Mouse (Mus musculus) CD4-positive helper T cell, adult 2 months (primary cell): Measurements from ENCODE around the gene Rab40c.
A peak's percentile ranks its signal among the peaks of the same experiment; 100 is the strongest.
"Not testable (repeated sequence)": the region's sequence is repeated elsewhere in the genome, so short reads cannot be mapped to it uniquely, and the experiment has no call there.

Experiments
- DNase-seq: peaks from one replicate; pipeline ENCODE4 v3.0.0-alpha.2; 2012; ENCODE audit warnings: low read depth, missing footprints, low spot score

Rab40c gene

DNA sequence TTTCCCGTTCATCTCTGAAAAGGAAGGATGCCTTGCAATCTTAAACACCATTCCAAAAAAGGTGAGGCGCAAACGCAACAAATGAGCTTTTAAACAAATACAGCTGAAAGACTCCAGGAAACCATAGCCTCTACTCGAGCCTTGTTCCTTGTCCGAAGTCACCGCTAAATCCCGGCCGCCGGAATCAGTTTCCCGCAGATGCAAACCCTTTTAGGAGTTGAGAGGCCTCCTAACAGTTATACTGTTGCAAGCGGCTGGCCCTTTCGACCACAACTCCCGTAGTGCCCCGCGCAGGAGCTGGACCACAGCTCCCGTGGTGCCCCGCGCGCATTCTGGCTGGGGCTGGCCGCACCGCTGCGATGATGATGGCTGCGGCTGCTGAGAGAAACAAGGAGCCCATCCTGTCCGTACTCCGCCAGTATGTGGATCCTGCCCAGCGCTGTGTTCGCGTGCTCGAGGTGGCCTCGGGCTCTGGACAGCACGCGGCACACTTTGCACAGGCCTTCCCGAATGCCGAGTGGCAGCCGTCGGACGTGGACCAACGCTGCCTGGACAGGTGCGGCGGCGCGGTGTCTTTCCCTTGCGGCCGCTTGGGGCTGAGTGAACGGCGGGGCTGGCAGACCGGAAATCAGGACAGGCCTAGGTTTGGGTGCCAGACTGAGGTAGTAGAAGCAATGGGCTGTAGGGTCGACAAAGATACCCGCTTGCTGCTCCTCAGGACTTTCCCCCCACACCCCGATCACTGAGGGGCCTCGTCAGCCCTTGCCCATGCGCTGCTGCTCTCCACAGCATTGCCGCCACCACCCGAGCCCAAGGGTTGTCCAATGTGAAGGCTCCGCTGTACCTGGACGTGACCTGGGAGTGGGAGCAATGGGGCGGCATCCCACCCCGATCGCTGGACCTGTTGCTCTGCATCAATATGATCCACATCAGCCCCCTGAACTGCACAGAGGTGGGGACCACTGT, 44.1 kb downstream of the Rab40c start:
- DNase-seq: peak; percentile 86

DNA sequence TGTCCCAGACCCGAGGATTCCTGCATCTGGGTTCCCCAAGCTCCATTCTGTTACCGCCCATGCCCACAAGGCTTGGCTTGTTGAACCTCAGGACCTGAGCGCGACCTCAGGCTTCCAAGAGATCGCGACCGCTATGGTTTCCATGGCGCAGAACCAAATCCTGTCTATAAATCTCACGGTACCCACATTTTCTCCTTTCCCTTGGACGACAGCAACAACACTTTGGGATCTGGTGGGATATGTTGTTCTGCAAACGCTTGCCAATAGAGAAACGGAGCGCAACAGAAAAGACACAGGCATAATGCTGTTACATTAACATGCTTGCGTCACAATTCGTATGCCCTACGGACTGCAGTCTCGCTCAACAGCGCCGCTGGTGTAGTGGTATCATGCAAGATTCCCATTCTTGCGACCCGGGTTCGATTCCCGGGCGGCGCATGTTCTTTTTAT, 44.8 kb downstream of the Rab40c start, which contains the start of gene Mettl26:
TSS of gene Mettl26 (plus strand) at position 354 of the 450 bp plus-strand sequence.
- peak; percentile 91 for DNase-seq

DNA sequence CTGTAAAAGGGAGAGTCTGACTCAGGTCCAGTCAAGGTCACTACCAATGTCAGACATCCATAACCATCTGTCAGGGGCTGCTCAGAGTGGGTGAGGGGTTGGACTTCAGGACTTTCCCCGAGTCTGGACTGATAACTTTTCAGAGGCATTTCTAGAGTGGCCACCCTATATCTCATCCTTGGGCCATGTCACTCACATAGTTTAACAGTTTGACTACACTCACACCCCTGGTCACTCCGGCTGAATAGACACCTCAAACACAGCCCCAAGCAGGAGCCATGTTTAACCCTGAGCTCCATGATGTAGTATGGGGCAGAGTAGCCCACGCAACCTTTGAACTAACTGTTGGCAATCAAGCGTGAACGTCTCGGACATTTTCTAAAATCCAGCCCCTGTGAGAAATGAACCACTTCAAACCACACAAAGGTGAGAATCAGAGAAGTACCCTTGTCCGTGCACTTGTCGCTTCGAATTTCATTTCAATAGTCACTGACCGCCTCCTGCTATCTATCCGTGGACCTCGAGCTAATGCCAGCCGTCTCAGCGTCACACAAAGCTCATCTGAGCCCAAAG, 45.3 kb downstream of the Rab40c start:
- DNase-seq: no peak

DNA sequence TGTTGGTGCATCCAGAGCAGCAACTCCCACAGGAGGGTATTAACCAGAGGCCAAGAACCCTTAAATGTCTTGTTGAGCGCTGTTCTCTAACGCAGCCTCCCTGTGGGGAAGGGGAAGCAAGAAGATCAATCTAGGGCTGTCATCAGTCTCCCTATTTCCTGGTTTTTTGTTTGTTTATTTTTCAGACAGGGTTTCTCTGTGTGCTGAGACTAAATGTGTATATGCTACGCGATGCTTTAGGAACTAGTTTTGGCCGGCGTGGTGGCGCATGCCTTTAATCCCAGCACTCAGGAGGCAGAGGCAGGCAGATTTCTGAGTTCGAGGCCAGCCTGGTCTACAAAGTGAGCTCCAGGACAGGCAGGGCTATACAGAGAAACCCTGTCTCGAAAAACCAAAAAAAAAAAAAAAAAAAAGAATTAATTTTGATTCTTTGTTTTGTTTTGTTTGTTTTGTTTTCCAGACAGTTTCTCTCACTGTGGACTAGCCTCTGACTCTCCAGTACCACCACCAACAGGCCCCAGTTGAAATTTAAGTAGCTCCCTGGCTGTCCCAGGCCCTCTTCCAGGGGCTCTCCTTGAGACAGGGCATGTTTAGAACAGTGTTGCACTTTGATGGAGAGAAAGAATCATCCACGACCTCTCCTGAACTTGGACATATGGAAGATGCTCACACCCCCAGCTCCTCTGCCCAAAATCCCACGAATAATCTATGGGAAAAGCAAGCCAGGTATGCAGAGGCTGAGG, 46.0 kb downstream of the Rab40c start:
- DNase-seq: no peak

DNA sequence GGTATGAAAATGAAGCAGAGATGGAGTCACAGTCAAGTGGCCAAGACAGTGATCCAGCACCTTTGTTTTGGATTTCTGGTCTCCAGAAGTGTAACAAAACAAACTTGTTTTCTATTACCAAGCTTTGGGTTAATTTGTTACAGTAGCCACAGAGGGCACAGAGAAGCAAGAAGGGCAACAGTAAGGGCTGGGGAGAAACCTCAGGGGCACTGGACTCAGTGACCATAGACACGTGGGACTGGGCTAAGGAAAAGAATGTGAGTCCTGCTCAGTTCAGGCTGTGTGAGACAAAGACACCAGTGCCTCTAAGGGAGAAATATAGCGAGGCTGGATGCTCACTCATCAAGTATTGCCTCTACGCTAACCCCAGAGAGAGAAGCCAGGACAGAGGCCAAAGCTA, 46.9 kb downstream of the Rab40c start:
- DNase-seq: no peak

DNA sequence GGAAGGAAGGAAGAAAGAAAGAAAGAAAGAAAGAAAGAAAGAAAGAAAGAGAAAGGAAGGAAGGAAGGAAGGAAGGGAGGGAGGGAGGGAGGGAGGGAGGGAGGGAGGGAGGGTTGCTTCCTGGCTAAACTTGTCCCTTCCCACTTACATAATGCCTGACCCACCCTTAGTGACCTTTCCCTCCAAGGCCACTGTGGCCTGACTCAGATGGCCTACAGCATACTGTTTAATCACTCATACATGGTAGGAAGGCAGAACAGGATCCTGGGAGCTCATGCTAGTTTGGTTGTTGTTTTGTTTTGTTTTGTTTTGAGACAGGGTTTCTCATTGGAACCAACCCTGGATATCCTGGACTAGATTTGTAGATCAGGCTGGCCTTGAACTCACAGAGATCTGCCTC, 48.0 kb downstream of the Rab40c start:
- DNase-seq: not testable (repeated sequence)

DNA sequence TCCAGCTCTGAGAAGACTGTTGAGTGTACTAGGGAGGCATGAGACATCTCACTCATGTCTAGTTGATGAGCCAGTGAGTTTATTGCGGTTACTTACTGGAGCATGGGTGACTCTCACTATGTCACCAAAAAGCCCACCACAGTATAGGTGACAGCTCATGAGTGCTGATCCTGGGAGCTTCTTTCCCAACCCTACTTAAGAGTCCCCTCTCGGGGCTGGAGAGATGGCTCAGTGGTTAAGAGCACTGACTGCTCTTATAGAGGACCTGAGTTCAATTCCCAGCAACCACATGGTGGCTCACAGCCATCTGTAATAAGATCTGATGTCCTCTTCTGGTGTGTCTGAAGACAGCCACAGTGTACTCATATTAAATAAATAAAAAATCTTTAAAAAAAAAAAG, 49.6 kb downstream of the Rab40c start:
- DNase-seq: no peak

DNA sequence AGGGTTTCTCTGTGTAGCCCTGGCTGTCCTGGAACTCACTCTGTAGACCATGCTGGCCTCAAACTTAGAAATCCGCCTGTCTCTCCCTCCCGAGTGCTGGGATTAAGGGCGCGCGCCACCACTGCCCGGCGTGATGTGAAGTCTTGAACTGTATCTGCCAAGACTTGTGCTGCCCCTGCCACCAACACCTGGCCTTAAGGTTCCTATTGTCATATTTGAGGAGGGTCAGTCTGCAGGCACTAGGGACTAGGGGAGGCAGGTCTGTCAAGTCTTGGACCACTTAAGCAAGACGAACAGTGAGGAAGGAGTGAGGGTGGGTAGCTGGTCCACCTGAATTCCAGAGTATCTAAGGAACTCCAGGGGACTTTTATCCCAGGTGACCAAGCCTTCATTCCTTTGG, 50.0 kb downstream of the Rab40c start:
- no peak for DNase-seq

DNA sequence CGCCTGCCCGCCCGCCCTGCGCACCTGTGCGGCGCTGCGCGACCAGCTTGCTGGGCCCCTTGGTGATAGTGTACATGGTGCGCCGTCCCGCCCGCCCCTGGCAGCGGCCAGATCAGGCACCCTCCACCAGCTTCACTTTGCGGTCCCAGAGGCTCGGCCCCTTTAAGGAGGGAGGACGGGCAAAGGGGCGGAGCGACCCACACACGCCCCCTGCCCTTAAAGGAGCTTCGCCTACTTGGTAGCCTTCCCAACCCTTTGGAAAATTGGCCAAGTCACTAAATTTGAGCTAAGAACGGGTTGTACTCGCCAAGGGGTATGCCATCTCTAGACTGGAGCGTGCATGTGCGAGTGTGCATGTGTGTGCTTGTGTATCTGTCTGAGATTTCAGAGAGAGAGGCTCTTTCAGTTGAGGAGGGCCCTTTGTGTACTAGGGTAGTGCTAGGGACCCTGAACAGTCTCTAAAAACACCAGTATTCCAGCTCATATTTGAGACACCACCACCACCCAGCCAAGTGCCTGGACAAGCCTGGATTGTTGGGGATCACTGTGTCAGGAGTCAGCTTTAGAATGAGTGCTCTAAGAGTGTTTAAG, 50.8 kb downstream of the Rab40c start, which contains the start of gene Mcrip2:
TSS of gene Mcrip2 (minus strand) at position 164 of the 591 bp plus-strand sequence.
- peak; percentile 70 for DNase-seq

DNA sequence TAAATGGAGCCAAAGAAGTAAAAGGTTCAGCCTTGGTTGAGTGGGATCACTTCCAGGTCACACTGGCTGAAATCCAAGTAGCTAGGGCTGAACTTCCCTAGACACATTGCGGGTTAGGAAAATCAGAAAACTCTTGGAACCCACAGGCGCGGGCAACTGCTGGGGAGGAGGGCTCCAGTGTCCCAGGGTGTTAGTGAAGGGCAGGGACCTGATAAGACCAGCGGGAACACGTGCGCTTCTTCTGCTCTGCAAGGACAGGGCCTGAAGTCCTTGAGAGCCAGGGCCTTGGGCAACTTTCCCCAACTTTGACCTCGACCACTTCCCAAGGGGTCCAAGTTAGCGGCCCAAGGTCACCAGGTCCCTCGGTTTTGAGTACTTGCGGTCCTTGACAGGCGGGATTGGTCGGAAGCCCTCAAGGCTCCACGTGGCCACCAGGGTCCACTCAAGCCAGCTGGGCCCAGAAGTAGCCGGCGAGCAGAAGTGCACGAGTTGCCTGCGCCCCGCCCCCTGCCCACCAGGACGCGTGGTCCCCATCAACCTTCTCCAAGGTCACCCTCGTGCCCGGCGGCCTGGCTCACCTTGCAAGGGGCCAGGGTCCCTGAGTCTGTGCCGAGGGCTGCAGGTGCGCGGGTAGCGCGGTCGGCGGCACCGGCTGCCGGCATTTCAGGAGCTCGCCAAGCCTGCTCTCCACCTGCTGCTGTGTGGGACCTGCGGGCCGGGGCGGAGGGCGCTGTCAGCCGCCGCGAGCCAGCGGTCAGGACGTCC, 51.5 kb downstream of the Rab40c start:
- no peak for DNase-seq

DNA sequence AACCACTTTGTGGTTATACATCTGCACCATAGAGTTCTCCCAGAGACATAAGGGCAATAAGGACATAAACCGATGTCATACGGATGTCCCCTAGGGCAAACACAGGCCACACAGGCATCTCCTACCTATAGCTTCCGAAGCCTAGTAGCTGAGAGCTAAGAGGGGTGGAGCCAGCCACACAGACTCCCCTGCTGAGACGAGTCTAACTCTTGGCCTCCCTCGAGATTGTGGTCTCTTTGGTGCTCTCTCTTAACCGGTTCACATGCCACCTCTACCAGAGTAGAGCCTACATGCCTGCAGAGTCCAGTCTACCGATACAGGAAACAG, 52.1 kb downstream of the Rab40c start:
- peak; percentile 45 for DNase-seq

DNA sequence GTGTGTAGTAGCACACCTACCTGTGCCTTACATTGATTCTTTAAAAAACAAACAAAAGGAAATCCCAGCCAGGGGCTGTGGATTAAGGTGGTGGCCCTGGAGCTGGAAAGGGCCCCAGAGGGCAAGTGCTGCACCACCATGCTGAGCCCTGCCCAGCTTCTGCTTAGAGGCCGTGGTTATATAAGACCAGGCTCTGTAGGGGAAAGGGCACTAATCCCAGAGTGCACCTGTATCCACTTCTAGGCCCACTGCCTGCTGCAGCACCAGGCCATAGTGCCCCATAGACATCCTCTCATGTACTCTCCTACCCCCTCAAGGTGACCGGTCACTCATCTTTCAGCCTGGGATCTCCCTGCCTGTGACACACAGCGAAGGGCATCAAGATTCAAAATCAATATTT, 53.4 kb downstream of the Rab40c start:
- DNase-seq: no peak

DNA sequence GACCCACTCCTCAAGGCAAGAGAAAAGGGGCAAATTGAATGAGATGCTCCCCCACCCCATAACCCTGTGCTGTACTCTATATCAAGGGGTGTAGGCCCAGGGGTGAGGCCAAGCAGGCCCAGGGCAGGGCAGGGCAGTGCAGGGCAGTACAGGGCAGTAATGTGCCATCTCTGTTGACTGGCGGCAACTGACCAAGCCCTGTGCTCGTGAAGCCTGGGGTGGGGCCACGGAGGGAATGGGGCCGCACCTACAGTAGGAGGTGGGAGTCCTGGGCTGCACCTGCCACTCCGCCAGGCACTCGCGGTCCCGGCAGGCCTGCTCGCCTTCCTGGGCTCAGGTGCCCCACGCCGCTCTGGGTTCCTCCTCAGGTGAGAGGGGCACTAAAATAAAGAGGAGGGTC, 54.2 kb downstream of the Rab40c start:
- no peak for DNase-seq

DNA sequence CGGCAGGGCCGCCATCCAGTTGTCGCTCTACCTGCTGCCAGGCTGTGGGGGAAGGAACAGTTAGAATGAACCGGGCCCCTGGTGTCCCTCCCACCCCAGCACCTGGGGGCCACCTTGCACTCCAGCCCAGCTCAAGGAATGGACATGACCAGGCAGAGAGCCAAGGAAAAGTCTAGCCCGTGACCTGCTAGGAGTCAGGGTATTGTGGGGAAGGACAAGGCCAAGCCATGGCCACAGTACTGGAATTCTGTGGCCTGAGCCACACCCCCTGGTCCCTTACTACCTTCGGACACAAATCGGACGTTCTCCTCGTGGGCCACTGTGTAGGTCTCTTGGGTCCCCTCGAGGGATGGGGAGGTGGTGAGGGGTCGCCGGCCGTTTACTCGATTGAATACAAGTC, 55.2 kb downstream of the Rab40c start:
- DNase-seq: no peak

DNA sequence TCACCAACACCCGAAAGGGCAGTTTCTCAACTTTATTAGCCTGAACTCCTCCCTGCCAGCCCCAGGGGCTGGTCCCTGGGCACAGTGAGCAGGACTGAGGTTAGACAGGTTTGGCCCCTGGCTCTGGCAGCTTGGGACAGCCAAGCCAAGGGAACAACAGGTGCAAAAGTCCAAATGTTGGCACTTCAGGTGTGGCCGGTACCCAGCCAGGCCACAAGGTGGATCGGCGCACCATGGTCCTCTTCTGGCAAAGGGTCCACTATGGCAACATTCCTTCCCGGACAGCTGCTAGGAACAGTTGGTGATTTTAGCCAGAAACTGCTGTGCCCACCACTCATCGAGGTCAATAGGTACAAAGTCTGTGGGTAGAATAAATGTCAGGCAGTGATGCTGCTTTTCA, 55.8 kb downstream of the Rab40c start:
- DNase-seq: no peak

DNA sequence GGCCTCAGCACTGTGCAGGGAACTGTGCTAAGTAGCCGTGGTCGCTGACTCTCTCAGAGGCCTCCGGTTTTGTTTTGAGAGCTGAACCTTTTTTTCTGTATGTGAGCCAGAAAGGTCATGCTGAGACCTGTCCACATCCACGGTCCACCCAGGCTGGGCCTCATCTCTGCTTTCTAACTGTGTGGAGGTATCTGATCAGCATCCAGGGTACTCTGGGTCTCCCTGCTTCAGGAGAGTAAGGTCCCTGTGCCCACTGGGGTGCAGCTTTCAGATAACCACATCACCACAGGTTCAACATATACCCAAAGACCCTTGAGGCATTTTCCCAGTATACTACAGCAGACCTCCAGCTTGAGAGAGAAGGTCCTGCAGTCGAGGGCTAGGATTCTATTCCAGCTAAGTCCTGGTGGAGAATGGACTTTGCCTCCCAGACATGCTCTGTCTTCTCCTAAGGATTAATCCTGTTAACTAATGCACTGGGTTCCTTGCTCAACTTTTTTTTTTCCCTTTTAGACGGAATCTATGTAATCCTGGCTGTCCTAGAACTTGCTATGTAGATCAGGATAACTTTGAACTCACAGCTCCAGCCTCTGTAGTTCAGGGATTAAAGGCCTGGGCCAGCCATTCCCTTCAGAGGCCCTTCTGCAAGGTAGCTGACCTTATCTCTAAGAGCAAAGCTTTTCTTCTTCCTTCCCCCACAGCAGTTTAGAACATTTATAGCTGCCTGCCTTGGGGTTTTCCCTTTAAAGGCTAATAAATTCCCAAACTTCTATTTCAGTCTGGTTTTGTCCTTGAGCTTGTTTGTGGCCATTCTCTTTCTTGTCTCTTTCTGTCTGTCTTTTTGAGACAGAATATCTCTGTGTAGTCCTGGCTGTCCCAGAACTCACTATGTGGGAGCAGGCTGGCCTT, 57.6 kb downstream of the Rab40c start:
- DNase-seq: no peak

DNA sequence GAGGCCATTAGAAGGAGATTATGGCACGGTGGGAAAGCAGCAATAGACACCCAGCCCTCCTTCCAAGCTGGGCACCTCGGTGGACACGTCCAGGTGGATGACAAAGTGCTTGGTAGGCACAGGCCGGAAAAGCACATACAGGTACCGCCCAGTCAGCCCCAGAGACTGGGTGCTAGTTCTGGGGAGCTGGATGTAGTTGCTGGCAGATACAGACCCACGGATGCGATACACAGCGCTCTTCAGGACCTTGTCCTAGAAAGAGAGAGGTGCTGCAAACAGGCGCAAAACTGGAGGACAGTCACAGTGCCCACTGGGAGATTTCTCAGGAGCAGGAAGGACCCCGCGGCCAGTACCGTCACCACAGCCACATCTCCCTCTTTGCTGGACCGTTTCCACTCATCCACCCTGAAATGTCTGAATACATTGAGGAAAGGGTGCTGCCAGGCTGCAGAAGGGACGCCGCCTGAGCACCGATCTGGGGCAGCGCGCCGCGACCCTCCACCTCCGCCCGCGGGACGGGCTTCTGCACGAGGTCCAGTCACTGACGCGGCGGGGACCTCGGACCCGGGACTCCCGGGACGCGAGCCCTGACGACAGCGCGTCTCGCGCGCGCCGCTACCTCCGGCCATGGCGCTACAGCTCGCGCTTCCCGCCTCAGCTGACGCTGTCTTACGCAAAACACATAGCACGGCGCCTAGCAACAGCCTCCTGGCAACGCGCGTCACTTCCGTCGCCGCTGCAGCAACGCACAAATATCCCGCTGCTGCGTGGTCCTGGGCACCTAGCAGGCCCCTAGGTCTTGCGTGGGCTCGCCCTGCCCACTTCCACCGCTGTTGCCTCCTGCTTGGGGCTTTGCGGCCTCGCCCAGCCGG, 58.5 kb downstream of the Rab40c start, which contains the start of gene Wdr90:
TSS of gene Wdr90 (minus strand) at position 670 of the 872 bp plus-strand sequence.
- peak; percentile 96 for DNase-seq

DNA sequence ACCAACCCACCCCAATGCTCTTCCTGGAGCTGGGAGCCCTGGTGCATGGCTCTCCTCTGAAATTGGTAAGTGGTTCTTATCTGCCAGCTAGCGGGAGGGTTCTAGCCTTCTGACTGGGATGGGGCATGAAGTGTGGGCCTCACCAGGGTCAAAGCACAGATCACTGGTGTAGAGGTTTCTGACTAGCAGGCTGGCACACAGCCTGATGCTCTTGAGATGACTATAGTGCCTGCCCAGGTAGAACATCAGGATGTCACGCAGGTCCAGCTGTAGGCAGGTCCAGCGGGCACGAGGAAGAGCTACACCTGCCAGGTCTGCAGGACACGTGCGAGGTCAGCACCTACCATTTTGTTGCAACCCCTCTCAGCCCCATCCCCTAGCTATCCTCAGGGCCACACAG, 59.3 kb downstream of the Rab40c start:
- DNase-seq: no peak

DNA sequence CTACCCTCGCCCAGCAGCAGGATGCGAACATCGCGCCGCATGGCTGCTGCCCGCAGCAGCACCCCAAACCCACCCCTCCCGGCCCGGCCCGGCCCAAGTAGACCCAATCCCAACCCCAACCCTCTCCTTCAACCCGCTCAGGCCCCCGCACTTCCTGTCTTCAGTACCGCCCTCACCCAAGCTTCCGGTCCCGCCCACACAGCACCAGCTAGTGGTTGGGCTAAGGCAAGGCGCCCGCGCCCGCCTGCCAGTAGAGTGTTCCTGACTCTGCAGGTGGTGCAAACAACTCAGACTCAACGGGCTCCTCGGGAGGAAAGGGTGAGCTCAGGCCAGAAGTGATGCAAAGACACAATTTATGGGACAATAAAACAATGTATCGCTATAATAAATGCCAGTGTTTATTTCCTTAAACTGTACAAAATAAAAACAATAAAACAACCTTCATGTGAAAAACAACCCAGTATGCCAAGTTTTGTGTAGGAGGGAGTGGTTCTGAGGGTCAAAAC, 75.1 kb downstream of the Rab40c start, which contains the start of gene Rhot2:
TSS of gene Rhot2 (minus strand) at position 456 of the 506 bp plus-strand sequence.
- DNase-seq: peak; percentile 96
